Mouse (Mus musculus) thymus, postnatal 25 days (tissue): ENCODE measurements around the gene Carf.

Experiments used
- DNase-seq: peaks from one replicate; pipeline ENCODE4 v3.0.0; 2022

Gene Carf

DNA sequence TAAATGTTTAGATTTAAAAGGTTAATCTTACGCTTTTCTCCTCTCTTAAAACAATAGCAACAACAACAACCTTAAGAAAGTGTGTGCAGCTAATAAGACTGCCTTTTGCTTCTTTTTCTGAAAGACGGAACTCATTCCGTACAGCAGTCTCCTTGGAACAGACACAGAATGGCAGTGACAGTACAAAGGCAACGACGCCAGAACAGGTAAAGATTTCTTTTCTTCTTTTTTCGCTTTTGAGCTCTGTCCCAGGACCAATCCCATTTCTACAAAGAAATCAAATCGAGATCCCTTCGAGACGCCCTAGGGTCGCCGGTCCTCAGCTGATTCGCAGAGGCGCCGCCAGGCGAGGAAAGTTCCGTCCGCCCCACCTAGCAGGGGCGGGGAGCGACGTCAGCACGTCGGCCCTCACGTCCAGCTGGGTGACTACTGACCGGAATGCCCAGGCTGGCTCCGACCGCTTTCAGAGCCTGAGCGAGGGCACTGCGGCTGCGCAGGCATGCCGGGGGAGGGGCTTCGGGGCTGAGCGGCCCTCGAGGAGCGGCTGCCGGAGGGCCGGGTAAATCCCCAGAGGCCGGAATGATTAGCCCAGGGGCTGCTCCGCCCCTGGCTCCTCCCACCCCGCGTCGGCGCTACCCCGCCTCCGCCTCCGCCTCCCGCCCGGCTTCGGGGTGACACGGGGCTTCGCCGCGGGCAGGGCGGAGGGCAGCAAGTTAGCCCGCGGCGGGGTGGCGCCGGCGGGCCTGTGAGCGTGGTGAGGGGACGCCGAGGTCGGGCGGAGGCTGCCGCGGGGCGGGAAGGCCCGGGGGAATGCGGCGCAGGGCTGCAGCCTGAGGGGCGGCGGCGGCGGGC, 82.1 kb downstream of the Carf start, which contains the start of gene Nbeal1:
Nbeal1 (plus strand) TSS at position 668 of the 852 bp plus-strand sequence.
- DNase-seq, result peak; percentile 95

DNA sequence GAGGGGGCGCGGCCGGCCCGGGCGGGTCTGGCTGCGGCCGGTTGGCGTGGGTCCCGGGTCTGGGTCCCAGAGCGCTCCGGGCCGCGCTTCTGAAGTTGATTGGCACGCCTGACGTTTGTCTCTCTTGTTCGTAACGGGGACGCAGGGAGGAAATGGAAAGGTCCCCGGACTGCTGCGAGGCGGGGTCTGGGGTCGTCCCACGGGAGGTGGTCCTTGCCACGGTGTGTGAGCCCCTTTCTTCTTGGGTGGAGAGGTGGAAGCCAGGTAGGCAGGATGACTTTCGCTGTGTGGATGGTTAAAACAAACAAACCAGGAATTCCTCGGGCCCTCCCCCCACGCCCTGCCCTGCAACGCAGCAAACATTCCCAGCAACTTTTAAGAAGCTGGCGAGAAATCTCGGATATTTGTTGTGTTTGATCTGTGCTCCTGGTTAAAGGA, 82.8 kb downstream of the Carf start:
- no peak for DNase-seq

DNA sequence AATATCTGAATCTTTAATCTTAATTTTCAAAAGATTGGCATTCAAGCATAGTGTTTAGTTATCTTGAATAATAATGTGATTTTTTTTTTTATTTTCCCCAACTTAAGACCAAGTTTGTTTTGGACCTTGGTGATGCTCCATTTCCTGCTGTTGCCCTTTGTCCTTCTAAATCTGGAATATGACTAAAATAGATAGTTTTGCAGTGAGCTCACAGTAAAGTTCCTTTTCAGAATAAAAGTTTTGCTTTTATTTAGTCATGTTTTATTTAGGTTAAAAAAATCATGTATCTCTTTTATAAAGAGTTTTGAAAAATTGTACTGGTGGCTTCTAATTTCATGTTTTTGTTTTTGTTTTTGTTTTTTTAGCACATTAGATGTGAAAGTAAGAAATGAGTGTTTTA, 90.4 kb downstream of the Carf start:
- DNase-seq, result no peak

DNA sequence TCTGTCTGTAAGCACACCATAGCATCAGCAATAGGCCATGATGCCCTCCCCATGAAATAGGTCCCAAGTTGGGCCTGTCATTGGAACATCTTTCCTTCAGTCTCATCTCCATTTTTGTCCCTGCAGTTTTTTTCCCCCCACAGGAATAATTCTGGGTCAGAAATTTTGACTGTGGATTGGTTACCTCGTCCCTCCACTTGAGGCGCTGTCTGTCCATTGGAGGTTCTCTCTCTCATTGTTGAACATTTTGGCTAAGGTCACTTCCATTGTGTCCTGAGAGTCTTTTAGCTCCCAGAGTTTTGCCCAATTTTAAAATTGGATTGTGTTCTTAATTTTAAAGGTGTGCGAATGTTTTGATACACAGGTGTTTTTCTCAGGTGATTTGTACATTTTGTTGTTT, 98.8 kb downstream of the Carf start:
- peak; percentile 8 for DNase-seq

DNA sequence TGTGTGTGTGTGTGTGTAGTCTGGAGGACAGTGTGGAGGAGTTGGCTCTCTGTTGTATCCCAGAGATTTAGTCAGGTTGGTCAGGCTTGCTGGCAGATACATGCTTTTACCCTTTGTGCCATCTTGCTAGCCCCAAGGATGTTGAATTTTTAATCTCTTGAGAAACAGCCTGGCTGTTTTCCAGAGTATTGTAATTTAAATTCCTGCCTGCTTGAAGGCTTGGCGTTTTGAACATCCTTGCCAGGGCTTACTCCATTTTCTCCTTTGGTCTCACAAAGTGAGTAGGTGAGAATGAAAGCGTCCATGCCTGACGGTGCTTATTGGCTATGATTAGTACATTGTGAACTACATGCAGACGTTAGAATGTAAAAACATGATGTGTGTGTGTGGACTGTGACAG, 101.0 kb downstream of the Carf start:
- DNase-seq, result no peak
